In the genomic region with DNA sequence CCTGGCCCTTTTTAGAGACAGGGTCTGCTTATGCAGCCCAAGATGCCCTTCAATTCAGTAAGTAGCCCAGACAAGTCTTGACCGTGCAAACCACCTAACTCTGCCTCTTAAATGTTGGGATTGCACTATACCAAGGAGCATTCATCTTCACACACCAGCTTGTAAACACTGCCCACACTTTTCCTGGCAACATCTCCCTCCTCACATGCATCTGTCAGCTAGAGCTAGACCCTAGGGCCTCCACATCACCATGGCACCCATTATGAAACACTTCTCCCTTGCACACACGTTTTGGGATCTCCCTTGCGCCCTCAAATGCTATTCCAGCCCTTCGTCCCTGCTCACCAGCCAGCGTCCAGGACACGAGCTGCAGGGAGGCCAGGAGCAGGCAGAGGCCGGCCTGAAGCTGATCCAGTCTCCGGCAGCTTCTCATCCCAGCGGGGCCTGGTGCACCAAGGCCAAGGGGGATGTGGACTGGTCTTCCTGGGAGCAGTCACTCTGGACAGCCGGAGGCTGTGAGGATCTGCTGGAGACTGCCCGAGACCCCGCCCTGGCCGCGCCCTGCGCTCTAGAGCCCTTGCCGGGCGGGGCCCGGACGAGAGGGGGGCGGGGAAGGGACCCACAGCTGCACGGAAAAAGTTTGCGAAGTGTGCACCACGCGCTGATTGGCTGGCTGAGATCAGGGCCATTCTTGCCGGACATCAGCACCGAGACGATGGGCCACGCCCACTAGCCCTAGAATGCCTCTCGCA, we compare ENCODE assay signal across 9 mouse cellular contexts. TPM values are rescaled to one million over a fixed set of nuclear protein-coding genes. Genes with fewer than 3 reads are reported as not detected.
DNase-seq lines count a peak whose midpoint lies in the region; ATAC-seq and TF ChIP-seq lines count a peak whose summit lies in the region.
"Had no signal": no experiment of that assay in that cellular context is flagged by ENCODE, and none has a peak within 500 bp of the region (broad histone marks: within the 10 kb centered on the region; RNA-seq: fewer than 3 reads in every experiment).

A gene (minus strand): TSS at position 547 of the 752 bp plus-strand sequence.

- no peak for TF ChIP-seq EP300 in stomach, postnatal 0 days (optimal IDR thresholded peaks at IDR 0.05)

- no peak within 1 kb of the TSS for H3K27ac ChIP-seq in embryonic facial prominence, embryonic 13.5 days
- no peak within 1 kb of the TSS for H3K27ac ChIP-seq in heart, embryonic 10.5 days
- H3K27ac ChIP-seq in kidney, embryonic 16.5 days (ENCODE audit: low read length): no peak within 1 kb of the TSS
- H3K27ac ChIP-seq in stomach, postnatal 0 days (replicated peaks): no peak within 1 kb of the TSS

- TF ChIP-seq CTCF in stomach, postnatal 0 days (IDR thresholded peaks at IDR 0.05; ENCODE audit: low read depth): no peak

- peak; percentile 68 to 72 for DNase-seq in adrenal gland, adult 18-20 months (ENCODE audit: low spot score in 2 of 2)
- peak; percentile 85 for DNase-seq in heart, embryonic 10.5 days (ENCODE audit: low spot score)
- DNase-seq in lung, postnatal 36 days: peak; percentile 56
- DNase-seq in stomach, postnatal 0 days (ENCODE audit: low spot score): peak; percentile 59
- no peak for DNase-seq in frontal cortex, postnatal 14 days (ENCODE audit: low spot score in 2 of 2)

- peaks cover 14% of the 10 kb centered on the region for H3K4me1 ChIP-seq in embryonic facial prominence, embryonic 13.5 days
- peaks cover 13% of the 10 kb centered on the region for H3K4me1 ChIP-seq in heart, embryonic 10.5 days
- H3K4me1 ChIP-seq in kidney, embryonic 16.5 days (ENCODE audit: insufficient read depth, low read length): peaks cover 3% of the 10 kb centered on the region; the same call in 1 of the 2 replicates
- H3K4me1 ChIP-seq in stomach, postnatal 0 days (replicated peaks; ENCODE audit: control insufficient read depth, insufficient read depth): no peaks in the 10 kb centered on the region; the same call in 1 of the 2 replicates

- no peaks in the 10 kb centered on the region for H3K9me3 ChIP-seq in embryonic facial prominence, embryonic 13.5 days
- H3K9me3 ChIP-seq in heart, embryonic 10.5 days: no peaks in the 10 kb centered on the region
- H3K9me3 ChIP-seq in kidney, embryonic 16.5 days (ENCODE audit: low read length): no peaks in the 10 kb centered on the region
- no peaks in the 10 kb centered on the region for H3K9me3 ChIP-seq in stomach, postnatal 0 days (ENCODE audit: control insufficient read depth, low read length)

- H3K4me3 ChIP-seq in embryonic facial prominence, embryonic 13.5 days: peak within 1 kb of the TSS; percentile 15; the same call in 1 of the 2 replicates
- peak within 1 kb of the TSS; percentile 48 for H3K4me3 ChIP-seq in heart, embryonic 10.5 days
- peak within 1 kb of the TSS; percentile 26 for H3K4me3 ChIP-seq in kidney, embryonic 16.5 days (ENCODE audit: low read length)
- peak within 1 kb of the TSS; percentile 23; the same call in 1 of the 2 replicates for H3K4me3 ChIP-seq in stomach, postnatal 0 days (ENCODE audit: low read depth, low read length)
- H3K4me3 ChIP-seq: erythroblast, embryonic 14.5 days had no signal

- H3K36me3 ChIP-seq in embryonic facial prominence, embryonic 13.5 days: no peaks in the 10 kb centered on the region
- H3K36me3 ChIP-seq in heart, embryonic 10.5 days: no peaks in the 10 kb centered on the region
- H3K36me3 ChIP-seq in kidney, embryonic 16.5 days (ENCODE audit: insufficient read depth, low read length): no peaks in the 10 kb centered on the region
- H3K36me3 ChIP-seq in stomach, postnatal 0 days (ENCODE audit: control insufficient read depth, insufficient read depth, low read length): no peaks in the 10 kb centered on the region

- H3K4me2 ChIP-seq in embryonic facial prominence, embryonic 13.5 days: peak within 1 kb of the TSS; percentile 50
- H3K4me2 ChIP-seq in kidney, embryonic 16.5 days (replicated peaks; ENCODE audit: low read depth, low read length): peak within 1 kb of the TSS; percentile 48
- H3K4me2 ChIP-seq in stomach, postnatal 0 days (replicated peaks; ENCODE audit: low read depth): peak within 1 kb of the TSS; percentile 42

- no peak for ATAC-seq in embryonic facial prominence, embryonic 13.5 days (ENCODE audit: insufficient number of reproducible peaks, insufficient read depth, low FRiP score, low TSS enrichment, low read depth)
- ATAC-seq in kidney, embryonic 16.5 days (ENCODE audit: low FRiP score, low TSS enrichment): peak; percentile 90
- peak; percentile 79 for ATAC-seq in stomach, postnatal 0 days (ENCODE audit: low FRiP score, low TSS enrichment)
- ATAC-seq in cerebellum, adult (ENCODE audit: insufficient number of reproducible peaks, low FRiP score, low TSS enrichment): no peak

- H3K9ac ChIP-seq in embryonic facial prominence, embryonic 13.5 days: peak within 1 kb of the TSS; percentile 17; the same call in 1 of the 2 replicates
- no peak within 1 kb of the TSS for H3K9ac ChIP-seq in kidney, embryonic 16.5 days (replicated peaks; ENCODE audit: low read length)
- no peak within 1 kb of the TSS for H3K9ac ChIP-seq in stomach, postnatal 0 days (ENCODE audit: low read length)

- peaks cover 29% of the 10 kb centered on the region for H3K27me3 ChIP-seq in embryonic facial prominence, embryonic 13.5 days
- peaks cover 48% of the 10 kb centered on the region for H3K27me3 ChIP-seq in heart, embryonic 10.5 days (ENCODE audit: insufficient read depth, poor library complexity, severe bottlenecking)
- peaks cover 11% of the 10 kb centered on the region; the same call in 1 of the 2 replicates for H3K27me3 ChIP-seq in kidney, embryonic 16.5 days (ENCODE audit: insufficient read depth, low read length)
- no peaks in the 10 kb centered on the region for H3K27me3 ChIP-seq in stomach, postnatal 0 days (ENCODE audit: control insufficient read depth, insufficient read depth, low read length)

- 5% methylated on average over 29 of the region's 29 CpGs for WGBS in embryonic facial prominence, embryonic 13.5 days
- 5% methylated on average over 29 of the region's 29 CpGs for whole genome bisulfite sequencing in heart, embryonic 10.5 days
- WGBS in kidney, embryonic 16.5 days: 4% methylated on average over 29 of the region's 29 CpGs
- 5% methylated on average over 29 of the region's 29 CpGs for WGBS in stomach, postnatal 0 days

RNA-seq across cellular contexts. Expression of the gene that starts here (rescaled TPM):
- total RNA-seq in adrenal gland, adult 18-20 months (2021): 100 to 1,000 TPM; 123 to 412 TPM
- 0.72 and 0.80 TPM in 2 replicates for polyA plus RNA-seq in embryonic facial prominence, embryonic 13.5 days (2015; fragmentation: Nextera tagmentation; extraction: Ambion mirVana)
- polyA plus RNA-seq in heart, embryonic 10.5 days (2016; fragmentation: Nextera tagmentation; extraction: Ambion mirVana): 0.06 and 0.11 TPM in 2 replicates
- polyA plus RNA-seq in kidney, embryonic 16.5 days (2015; fragmentation: Nextera tagmentation; extraction: Ambion mirVana): 2.5 TPM in 2 replicates
- 2.4 and 2.6 TPM in 2 replicates for polyA plus RNA-seq in stomach, postnatal 0 days (2015; fragmentation: Nextera tagmentation; extraction: Ambion mirVana)
- polyA plus RNA-seq: erythroblast, embryonic 14.5 days had no signal

Comparison
In these comparisons a context has a peak if more than half of its experiments do, and no peak if none do; other contexts are left out.
1. Peak in DNase-seq and H3K4me3 ChIP-seq in heart, embryonic 10.5 days; RNA of the gene not detected or under 1 TPM.
2. DNase-seq: peak in adrenal gland, adult 18-20 months (2 of 2), lung, postnatal 36 days (single experiment) and stomach, postnatal 0 days (single experiment); none in frontal cortex, postnatal 14 days (0 of 2).
3. ATAC-seq: peak in kidney, embryonic 16.5 days (single experiment) and stomach, postnatal 0 days (single experiment); none in embryonic facial prominence, embryonic 13.5 days (single experiment) and cerebellum, adult (single experiment).
4. Peak in every context shown above with its lines, with median percentiles within 50 percentile points of each other: H3K4me2 ChIP-seq and H3K4me3 ChIP-seq.